Mouse (Mus musculus) testis, adult 2 months (tissue): ENCODE results near the gene Nr4a3.

Source experiments
- CTCF ChIP-seq: fragments of 200-500 bp; IDR thresholded peaks from 2 replicates; pipeline ENCODE4 v1.5.1; 2012; ENCODE audit warnings: low read depth, mild to moderate bottlenecking, inconsistent platforms, low read length, moderate library complexity; ENCODE audit not compliant: control insufficient read depth, insufficient read depth, insufficient replicate concordance
- POLR2A ChIP-seq: fragments of 200-500 bp; IDR thresholded peaks from 2 replicates; pipeline ENCODE4 v1.6.1; 2012; ENCODE audit warnings: low read depth, mild to moderate bottlenecking, inconsistent platforms, low read length, moderate library complexity; ENCODE audit not compliant: control insufficient read depth

- no peak for TF ChIP-seq CTCF
- TF ChIP-seq POLR2A, result no peak
Measured at GRCm38 (mm10) chr4:48037646-48038045, 7.3 kb upstream of the Nr4a3 start.
